Mouse (Mus musculus) brown adipose tissue, adult 24 weeks (tissue): ENCODE results near the gene Spag8. TPM values are rescaled to one million over a fixed set of nuclear protein-coding genes. Genes with fewer than 3 reads are reported as not detected.
A peak's percentile ranks its signal among the peaks of the same experiment; 100 is the strongest.

Experiments
- H3K27ac ChIP-seq: fragments of 200-500 bp; replicated peaks from 2 replicates; pipeline ENCODE4 v1.5.1; 2012; ENCODE audit warnings: low read depth, mild to moderate bottlenecking, low read length
- H3K4me1 ChIP-seq: fragments of 200-500 bp; 2 replicates; pipeline ENCODE4 v1.6.1; 2012; ENCODE audit warnings: low read length, mixed read lengths; ENCODE audit not compliant: control insufficient read depth, insufficient read depth, insufficient read length
- H3K4me3 ChIP-seq: fragments of 200-500 bp; 2 replicates; pipeline ENCODE4 v1.5.1; 2012; ENCODE audit warnings: low read depth, mild to moderate bottlenecking, low read length, moderate library complexity; ENCODE audit not compliant: insufficient read depth
- polyA plus RNA-seq: library from polyadenylated mRNA; stranded (reverse); fragments of >200 nt; gene quantifications from 2 replicates; pipeline ENCODE4 v1.2.4, GENCODE M21; 2012; ENCODE audit not compliant: missing spikeins, insufficient read depth, insufficient read length

Gene Spag8
- polyA plus RNA-seq, 1 experiment, result not detected

DNA sequence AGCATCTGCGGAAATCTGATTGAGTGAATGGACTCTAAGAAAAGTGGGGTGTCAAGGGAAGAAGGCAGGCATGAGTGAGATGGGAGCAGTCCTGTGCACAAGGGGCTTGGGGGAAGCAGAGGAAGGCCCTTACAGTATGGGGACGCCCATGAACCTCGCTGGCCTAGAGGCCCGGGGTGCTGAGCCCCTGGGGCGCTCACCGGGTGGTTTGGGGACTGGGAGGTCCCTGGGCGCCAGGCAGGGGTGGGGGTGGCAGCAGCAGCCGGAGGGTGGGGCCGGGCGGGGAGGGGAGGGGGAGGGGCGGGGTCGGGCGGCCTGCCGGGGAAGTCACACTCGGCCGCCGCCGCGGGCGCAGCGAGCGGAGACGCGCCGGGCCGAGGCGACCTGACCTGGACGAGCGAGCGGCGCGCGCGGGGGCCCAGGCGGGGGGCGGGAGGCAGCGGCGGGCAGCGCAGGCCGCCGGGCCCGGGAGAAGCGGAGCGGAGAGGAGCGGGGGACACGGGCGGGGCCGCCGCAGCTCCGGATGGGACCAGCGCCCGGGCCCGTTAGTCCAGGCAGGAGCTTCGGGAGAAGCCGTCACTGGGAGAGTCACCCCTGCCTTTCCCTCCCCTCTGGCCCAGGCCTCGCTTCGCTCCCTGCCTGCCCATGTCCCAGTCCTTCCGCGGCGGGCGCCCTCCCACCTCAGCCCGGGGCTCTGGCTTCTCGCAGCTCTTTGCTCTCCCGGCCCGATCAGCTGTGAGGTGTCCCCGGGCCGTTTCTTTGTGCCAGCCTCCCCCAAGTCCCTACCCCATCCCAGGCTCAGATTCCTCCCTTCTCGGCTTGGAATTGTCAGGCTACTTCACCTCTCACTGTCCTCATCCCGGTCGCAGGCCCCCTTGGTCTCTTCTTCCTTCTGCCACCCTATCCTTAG, 22.1 kb downstream of the Spag8 start, which contains the start of gene Npr2:
Gene Npr2, plus strand, starts transcription at position 890 of the 910 bp plus-strand sequence.
- Histone ChIP-seq H3K27ac (peak within 1 kb of the TSS; percentile 62), H3K4me1 (peaks cover 9% of the 10 kb centered on the region), H3K4me3 (peak within 1 kb of the TSS; percentile 69)

DNA sequence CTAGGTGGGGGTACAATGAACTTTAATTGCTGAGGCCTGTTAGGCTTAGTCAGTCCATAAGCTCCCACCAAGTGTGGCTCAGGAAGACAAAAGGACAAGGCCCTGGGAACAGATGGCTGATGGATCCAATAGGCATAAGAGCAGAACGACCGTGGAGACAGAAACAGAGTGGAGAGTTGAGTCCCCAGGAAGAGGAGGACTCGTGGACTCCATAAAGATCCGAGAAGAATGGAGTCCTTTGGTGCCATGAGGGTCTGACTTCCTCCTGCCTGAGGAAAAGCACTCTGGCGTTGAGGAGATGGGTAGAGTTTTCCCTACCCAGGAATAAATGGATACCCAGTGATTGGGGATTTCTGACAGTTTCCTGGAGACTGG, 22.7 kb downstream of the Spag8 start:
- H3K27ac ChIP-seq, result peak overlapping the region; percentile 35; the same call in 1 of the 2 replicates
- peak overlapping the region; percentile 60; the same call in 1 of the 2 replicates for H3K4me3 ChIP-seq
- H3K4me1 ChIP-seq, result peaks cover 9% of the 10 kb centered on the region

- H3K27ac ChIP-seq, result no peak overlapping the region
- H3K4me3 ChIP-seq, result no peak overlapping the region
- peaks cover 9% of the 10 kb centered on the region for H3K4me1 ChIP-seq
Measured at GRCm38 (mm10) chr4:43630030-43630581, 23.3 kb downstream of the Spag8 start.

- no peak overlapping the region for H3K4me3 ChIP-seq
- peaks cover 9% of the 10 kb centered on the region for H3K4me1 ChIP-seq
- no peak overlapping the region for H3K27ac ChIP-seq
Measured at GRCm38 (mm10) chr4:43629106-43629817, 24.1 kb downstream of the Spag8 start.

DNA sequence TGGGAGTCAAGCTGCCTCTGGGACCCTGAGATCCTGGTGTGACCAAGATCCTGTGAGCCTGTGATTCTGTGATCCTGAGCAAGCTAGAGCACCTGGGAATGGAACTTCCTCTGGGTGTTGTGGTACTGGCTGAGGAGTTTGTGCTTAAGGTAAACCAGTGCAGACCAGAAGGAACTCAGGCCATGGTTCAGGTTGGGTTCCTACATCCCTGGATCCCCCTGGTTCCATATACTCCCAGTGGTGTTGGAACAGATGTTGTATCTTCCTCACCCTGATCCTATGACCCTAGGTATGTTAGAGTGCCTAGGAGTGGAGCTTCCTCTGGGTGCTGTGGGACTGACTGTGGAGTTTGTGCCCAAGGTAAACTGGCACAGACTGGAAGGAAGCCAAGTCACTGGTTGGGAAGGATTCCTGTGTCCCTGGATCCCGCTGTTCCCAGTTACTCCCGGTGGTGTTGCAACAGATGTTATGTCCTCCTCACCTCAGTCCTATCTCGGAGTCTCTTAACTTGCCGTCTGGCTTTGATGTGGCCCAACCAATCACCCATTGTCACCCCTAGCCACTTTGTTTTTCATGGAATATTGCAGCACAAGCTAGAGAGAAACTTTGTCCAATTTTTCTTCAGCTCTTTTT, 33.1 kb downstream of the Spag8 start:
- H3K4me1 ChIP-seq, result no peaks in the 10 kb centered on the region

DNA sequence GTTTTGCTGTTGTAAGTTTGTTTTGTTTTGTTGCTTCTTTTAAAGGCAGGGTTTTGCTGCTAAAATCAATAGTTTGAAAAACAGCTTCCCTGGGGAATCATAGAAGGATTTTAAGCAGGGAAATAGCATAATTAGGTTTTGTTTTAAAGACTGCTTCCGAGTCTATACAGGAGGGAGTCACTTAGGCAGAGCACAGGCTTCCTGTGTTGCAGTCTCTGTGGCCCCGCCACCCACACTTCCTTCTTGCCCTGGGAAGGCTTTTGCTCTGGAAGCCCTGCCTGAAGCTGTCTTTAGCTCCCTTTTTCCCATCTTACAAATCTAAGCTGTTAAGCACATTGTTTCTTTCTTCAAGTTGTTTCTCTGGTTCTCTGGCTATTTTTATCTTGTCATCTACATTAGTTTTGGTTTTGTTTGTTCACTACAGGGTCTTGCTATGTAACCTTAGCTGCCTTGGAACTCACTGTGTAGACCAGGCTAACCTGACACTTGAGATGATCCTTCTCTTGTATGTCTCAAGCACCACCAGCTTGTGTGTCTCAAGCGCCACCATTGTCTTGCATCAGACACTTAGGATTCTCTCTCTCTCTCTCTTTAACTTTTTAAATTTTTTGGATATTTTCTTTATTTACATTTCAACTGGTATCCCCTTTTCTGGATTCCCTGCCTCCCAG, 40.2 kb downstream of the Spag8 start:
- H3K27ac ChIP-seq, result no peak overlapping the region
- no peaks in the 10 kb centered on the region for H3K4me1 ChIP-seq
- no peak overlapping the region for H3K4me3 ChIP-seq

More for the DNA sequence above, 33.1 kb downstream of the Spag8 start:
- H3K4me3 ChIP-seq, result no peak overlapping the region
- no peak overlapping the region for H3K27ac ChIP-seq

GRCm38 (mm10) chr4:43612534-43612933, 40.9 kb downstream of the Spag8 start:
- Histone ChIP-seq H3K4me3 (no peak overlapping the region), H3K27ac (no peak overlapping the region), H3K4me1 (no peaks in the 10 kb centered on the region)

DNA sequence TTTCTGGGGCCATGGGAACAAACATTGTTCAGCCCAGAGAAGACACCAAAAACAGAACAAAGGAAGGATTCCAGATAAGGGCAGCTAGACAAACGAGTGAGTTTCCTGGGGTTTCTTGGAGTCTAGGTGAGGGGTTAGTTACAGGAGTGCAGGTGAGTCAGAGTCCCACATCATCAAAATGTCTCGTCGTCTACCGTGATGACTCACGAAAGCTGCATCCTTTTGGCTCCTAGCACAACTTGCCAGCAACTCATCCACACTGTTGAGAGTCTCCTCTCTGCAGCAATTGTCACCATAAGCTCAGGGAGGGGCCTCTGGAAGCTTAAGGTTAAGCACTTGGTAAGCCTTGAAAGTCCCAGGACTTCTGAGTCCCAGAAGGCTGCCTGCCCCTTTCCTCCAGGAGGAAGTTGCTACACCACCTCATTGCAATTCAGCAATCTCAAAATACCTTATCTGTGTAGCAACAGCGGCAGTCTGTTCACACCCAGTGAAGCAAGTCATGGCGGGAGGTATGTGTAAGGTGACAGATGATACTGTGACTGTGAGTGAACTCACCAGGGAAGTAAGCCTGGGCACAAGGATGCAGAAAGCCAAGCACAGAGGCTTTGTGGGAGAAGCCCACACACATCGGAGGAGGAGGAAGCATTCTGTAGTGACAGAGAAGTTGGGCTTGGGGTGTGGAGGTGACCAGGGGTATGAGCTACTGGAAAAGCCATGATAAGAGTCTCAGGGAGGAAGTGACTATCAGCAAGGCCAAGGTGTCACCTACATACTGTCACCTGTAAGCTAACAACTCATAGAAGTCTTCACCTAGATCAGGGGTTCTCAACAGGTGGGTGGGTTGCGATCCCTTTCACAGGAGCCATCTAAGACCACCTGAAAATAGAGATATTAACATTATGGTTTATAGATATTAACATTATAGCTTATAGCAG, 48.4 kb downstream of the Spag8 start:
- Histone ChIP-seq H3K4me1 (no peaks in the 10 kb centered on the region), H3K27ac (no peak overlapping the region), H3K4me3 (no peak overlapping the region)

DNA sequence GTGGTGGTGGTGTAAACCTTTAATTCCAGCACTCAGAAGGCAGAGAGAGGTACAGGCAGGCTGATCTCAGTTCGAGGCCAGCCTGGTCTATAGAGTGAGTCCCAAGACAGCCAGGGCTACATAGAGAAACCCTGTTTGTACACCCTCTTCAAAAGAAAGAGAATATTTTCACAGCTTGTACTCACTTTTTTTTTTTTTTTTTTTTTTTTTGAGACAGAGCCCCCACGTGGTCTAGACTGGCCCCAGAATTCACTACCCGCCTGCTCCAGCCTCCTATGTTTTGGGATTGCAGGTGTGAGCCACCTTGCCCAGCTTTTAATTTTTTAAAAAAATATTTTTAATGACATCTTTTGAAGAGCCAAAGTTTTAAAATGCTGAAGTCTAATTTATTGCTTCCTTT, 49.3 kb downstream of the Spag8 start:
- Histone ChIP-seq H3K27ac (no peak overlapping the region), H3K4me1 (no peaks in the 10 kb centered on the region), H3K4me3 (no peak overlapping the region)

Other genes with a start within 250 kb of the Spag8 start
- not detected in 2 replicates for gene Fam166b, start 224.5 kb downstream of the Spag8 start, polyA plus RNA-seq
- 33.8 and 37.9 TPM in 2 replicates for gene Tesk1, start 211.7 kb downstream of the Spag8 start, polyA plus RNA-seq
- 1.5 and 1.9 TPM in 2 replicates for gene Cd72, start 199.0 kb downstream of the Spag8 start, polyA plus RNA-seq
- gene Sit1, start 169.9 kb downstream of the Spag8 start, polyA plus RNA-seq, result not detected in 2 replicates
- 31.3 and 34.0 TPM in 2 replicates for gene Ccdc107, start 160.7 kb downstream of the Spag8 start, polyA plus RNA-seq
- not detected in 2 replicates for gene Arhgef39, start 153.9 kb downstream of the Spag8 start, polyA plus RNA-seq
- not detected in 2 replicates for gene Car9, start 146.6 kb downstream of the Spag8 start, polyA plus RNA-seq
- 148 and 245 TPM in 2 replicates for gene Tpm2, start 129.8 kb downstream of the Spag8 start, polyA plus RNA-seq
- gene Creb3, start 91.3 kb downstream of the Spag8 start, polyA plus RNA-seq, result 18.1 TPM in 2 replicates
- 55.6 and 61.1 TPM in 2 replicates for gene Tln1, start 90.9 kb downstream of the Spag8 start, polyA plus RNA-seq
- gene Rgp1, start 74.9 kb downstream of the Spag8 start, polyA plus RNA-seq, result 14.6 and 17.2 TPM in 2 replicates
- gene Gba2, start 74.7 kb downstream of the Spag8 start, polyA plus RNA-seq, result 2.3 and 3.6 TPM in 2 replicates
- 1.5 TPM in 1 of 2 replicates, not detected in the other for gene Msmp, start 69.1 kb downstream of the Spag8 start, polyA plus RNA-seq
- 10.8 and 16.4 TPM in 2 replicates for gene Npr2, start 21.7 kb downstream of the Spag8 start, polyA plus RNA-seq
- 269 and 348 TPM in 2 replicates for gene Hint2, start 2.9 kb upstream of the Spag8 start, polyA plus RNA-seq
- gene Tmem8b, start 15.4 kb upstream of the Spag8 start, polyA plus RNA-seq, result 4.2 and 9.1 TPM in 2 replicates
- 0.36 TPM in 1 of 2 replicates, not detected in the other for gene Fam221b, start 15.6 kb upstream of the Spag8 start, polyA plus RNA-seq
- not detected in 2 replicates for gene Olfr70, start 47.2 kb upstream of the Spag8 start, polyA plus RNA-seq
- gene Olfr71, start 56.7 kb upstream of the Spag8 start, polyA plus RNA-seq, result not detected in 2 replicates
- gene Hrct1, start 73.6 kb upstream of the Spag8 start, polyA plus RNA-seq, result 4.7 and 5.0 TPM in 2 replicates
- gene Spaar, start 76.4 kb upstream of the Spag8 start, polyA plus RNA-seq, result 1.9 and 2.8 TPM in 2 replicates
- gene Olfr159, start 117.4 kb upstream of the Spag8 start, polyA plus RNA-seq, result not detected in 2 replicates
- gene Olfr156, start 170.3 kb upstream of the Spag8 start, polyA plus RNA-seq, result not detected in 2 replicates
- gene Olfr157, start 186.6 kb upstream of the Spag8 start, polyA plus RNA-seq, result not detected in 2 replicates
- gene Olfr155, start 198.0 kb upstream of the Spag8 start, polyA plus RNA-seq, result not detected in 2 replicates
- gene Reck, start 221.9 kb upstream of the Spag8 start, polyA plus RNA-seq, result 2.0 and 2.4 TPM in 2 replicates